Mouse (Mus musculus) forebrain, embryonic 14.5 days (tissue): Measurements from ENCODE around the gene Pet100. TPM values are rescaled to one million over a fixed set of nuclear protein-coding genes. Genes with fewer than 3 reads are reported as not detected.
A peak's percentile ranks its signal among the peaks of the same experiment; 100 is the strongest.

Experiments
- ATAC-seq: fragments of 200-750 bp; cut with Nextera tagmentation; 2 replicates; pipeline ENCODE4 v1.8.0; 2017; ENCODE audit warnings: mild to moderate bottlenecking, moderate library complexity
- DNase-seq: peaks from one replicate; pipeline ENCODE4 v3.0.0-alpha.2; 2015; ENCODE audit warnings: low spot score
- H3K27ac ChIP-seq: fragments of 300-500 bp; sonication (generic); 2 replicates; pipeline ENCODE4 v1.5.1; 2014; ENCODE audit warnings: low read depth, mild to moderate bottlenecking, control low read depth, low read length, moderate library complexity
- H3K27me3 ChIP-seq: fragments of 300-500 bp; sonication (generic); replicated peaks from 2 replicates; pipeline ENCODE4 v1.6.1; 2014; ENCODE audit warnings: low read length, control low read depth, mixed read lengths; ENCODE audit not compliant: control insufficient read depth, insufficient read depth
- H3K36me3 ChIP-seq: fragments of 300-500 bp; sonication (generic); 2 replicates; pipeline ENCODE4 v1.6.1; 2014; ENCODE audit warnings: low read length, control low read depth; ENCODE audit not compliant: control insufficient read depth, insufficient read depth
- H3K4me1 ChIP-seq: fragments of 300-500 bp; sonication (generic); 2 replicates; pipeline ENCODE4 v1.6.1; 2014; ENCODE audit warnings: antibody characterized with exemption, low read length, control low read depth; ENCODE audit not compliant: control insufficient read depth, insufficient read depth
- H3K4me2 ChIP-seq: fragments of 300-500 bp; sonication (generic); 2 replicates; pipeline ENCODE4 v1.6.1; 2014; ENCODE audit warnings: mild to moderate bottlenecking, control low read depth, low read length
- H3K4me3 ChIP-seq: fragments of 300-500 bp; sonication (generic); 2 replicates; pipeline ENCODE4 v1.5.1; 2014; ENCODE audit warnings: low read depth, low read length, control low read depth
- H3K9ac ChIP-seq: fragments of 300-500 bp; sonication (generic); 2 replicates; pipeline ENCODE4 v1.6.1; 2014; ENCODE audit warnings: mild to moderate bottlenecking, low read length, control low read depth, moderate library complexity
- H3K9me3 ChIP-seq: fragments of 300-500 bp; sonication (generic); replicated peaks from 2 replicates; pipeline ENCODE4 v1.6.1; 2016; ENCODE audit warnings: low read length, control low read depth, mixed read lengths; ENCODE audit not compliant: control insufficient read depth
- WGBS: fragments of 180-500 bp; shearing (Covaris S2); extraction: QIAGEN DNeasy Blood & Tissue Kit; methylation state at CpG from one replicate; pipeline ENCODE4 v1.1.7; 2014; 5-methylcytosine and 5-hydroxymethylcytosine counted together
- polyA plus RNA-seq: library from polyadenylated mRNA; unstranded; fragments of >200 nt; fragmentation: Nextera tagmentation; extraction: Ambion mirVana; gene quantifications from 2 replicates; pipeline ENCODE4 v1.2.1, GENCODE M21; 2014

The Pet100 gene
- polyA plus RNA-seq, 1 experiment from 2014 or later, result 99.8 TPM

DNA sequence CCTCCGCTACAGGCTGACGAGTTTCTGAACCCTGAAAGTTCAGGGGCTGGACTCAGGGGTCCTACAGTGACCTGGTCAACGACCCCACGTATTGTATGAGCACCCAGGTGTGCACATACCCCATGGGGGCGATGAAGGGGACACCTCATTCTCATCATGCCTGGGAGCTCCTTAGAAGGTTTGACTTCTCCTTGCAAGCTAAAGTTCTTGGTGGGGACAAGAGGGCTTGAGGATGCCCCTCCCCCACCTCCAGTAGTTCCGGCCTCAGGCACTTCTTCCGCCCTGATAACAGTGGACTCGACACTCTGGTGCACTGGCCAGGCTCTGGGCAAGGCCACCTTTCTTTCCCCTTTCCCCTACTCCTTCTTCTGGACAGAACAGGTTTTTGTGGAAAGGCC lies 10.1 kb downstream of the Pet100 start:
- Histone ChIP-seq H3K4me3 (peak overlapping the region; percentile 44), H3K4me1 (peaks cover 3% of the 10 kb centered on the region; the same call in 1 of the 2 replicates), H3K36me3 (0 out of 2 replicates have a peak, but pooled peaks cover 5% of the 10 kb centered on the region), H3K27me3 (no peaks in the 10 kb centered on the region), H3K9ac (peak overlapping the region; percentile 56), H3K9me3 (no peaks in the 10 kb centered on the region), H3K27ac (no peak overlapping the region), H3K4me2 (peak overlapping the region; percentile 68)
- ATAC-seq (peak; percentile 5; the same call in 1 of the 2 replicates), DNase-seq (no peak)
- WGBS, result 25% methylated on average over 8 of the region's 8 CpGs

DNA sequence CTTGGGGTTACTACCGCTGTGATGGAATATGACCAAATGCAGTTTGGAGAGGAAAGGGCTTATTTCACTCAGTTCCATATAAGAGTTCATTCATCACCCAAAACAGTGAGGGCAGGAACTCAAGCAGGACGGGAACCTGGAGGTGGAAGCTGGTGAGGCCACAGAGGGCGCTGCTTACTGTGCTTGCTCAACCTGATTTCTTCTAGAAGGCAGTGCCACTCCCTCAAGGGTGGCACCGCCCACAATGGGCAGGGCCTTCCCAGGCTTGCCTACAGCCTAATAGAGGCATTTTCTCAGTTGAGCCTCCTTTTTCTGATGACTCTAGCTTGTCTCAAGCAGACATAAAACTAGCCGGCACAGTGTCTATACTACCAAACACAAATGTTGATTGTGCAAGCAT lies 24.5 kb downstream of the Pet100 start:
- WGBS, result 28% methylated on average over 5 of the region's 5 CpGs

DNA sequence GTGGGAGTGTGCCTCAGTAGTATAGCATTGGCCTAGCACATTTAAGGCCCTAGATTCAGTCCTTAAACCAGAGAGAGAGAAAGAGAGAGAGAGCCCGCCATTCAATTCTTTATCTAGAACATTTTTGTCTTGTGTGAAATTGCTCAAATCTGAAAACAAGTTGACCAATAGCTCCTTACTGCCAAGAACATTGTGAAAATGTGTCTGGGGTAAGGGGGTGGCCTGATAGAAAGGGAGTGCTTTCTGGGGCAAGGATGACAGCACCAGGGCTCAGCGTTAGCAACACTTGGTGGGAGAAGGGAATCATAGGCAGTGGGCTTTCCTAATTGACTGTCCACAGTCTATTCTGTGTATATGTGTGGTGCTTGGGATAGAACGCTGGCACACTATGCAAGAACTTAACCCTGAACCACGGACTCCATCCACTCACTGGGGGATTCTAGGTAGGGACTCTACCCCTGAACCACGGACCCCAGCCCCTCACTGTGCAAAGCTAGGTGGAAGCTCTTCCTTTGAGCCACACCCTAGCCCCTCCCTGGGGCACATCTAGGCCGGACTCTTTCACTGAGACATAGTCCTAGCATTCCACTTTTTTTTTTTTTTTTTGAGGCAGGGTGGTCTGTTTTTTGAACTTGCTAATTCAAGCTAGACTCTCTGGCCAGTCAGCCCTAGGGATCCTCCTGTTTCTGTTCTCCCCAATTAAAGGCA lies 25.6 kb downstream of the Pet100 start:
- Histone ChIP-seq H3K36me3 (no peaks in the 10 kb centered on the region), H3K4me1 (no peaks in the 10 kb centered on the region), H3K27ac (no peak overlapping the region), H3K27me3 (no peaks in the 10 kb centered on the region), H3K4me2 (no peak overlapping the region), H3K9ac (no peak overlapping the region), H3K9me3 (no peaks in the 10 kb centered on the region), H3K4me3 (no peak overlapping the region)
- no peak for ATAC-seq
- no peak for DNase-seq
- 78% methylated on average over 6 of the region's 6 CpGs for WGBS

More for the DNA sequence above, 24.5 kb downstream of the Pet100 start:
- H3K4me2 ChIP-seq, result no peak overlapping the region
- H3K9ac ChIP-seq, result no peak overlapping the region
- no peak overlapping the region for H3K27ac ChIP-seq
- no peaks in the 10 kb centered on the region for H3K36me3 ChIP-seq
- no peak for DNase-seq
- no peaks in the 10 kb centered on the region for H3K27me3 ChIP-seq
- no peak for ATAC-seq
- no peak overlapping the region for H3K4me3 ChIP-seq
- H3K9me3 ChIP-seq, result no peaks in the 10 kb centered on the region
- H3K4me1 ChIP-seq, result no peaks in the 10 kb centered on the region

DNA sequence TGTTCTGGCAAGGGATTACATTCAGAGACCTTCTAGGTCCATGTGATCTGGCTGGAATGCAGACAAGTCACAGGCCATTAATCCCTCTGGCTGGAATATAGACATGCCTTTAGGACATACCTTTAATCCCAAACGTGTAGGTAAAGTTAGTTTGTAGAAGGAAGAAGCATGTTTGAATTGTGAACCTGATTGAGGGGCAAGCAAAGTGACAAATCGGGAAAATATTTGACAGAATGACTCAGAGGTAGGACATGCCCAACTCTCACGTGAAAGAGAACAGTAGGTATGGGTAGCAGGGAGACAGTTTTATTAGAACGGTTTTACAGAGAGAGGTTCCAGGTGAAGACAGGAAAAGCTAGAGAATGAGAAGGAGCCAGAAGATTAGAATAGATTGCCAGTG lies 26.2 kb downstream of the Pet100 start:
- Histone ChIP-seq H3K4me3 (no peak overlapping the region), H3K9me3 (no peaks in the 10 kb centered on the region), H3K9ac (no peak overlapping the region), H3K4me2 (no peak overlapping the region), H3K4me1 (no peaks in the 10 kb centered on the region), H3K27me3 (no peaks in the 10 kb centered on the region), H3K36me3 (no peaks in the 10 kb centered on the region), H3K27ac (no peak overlapping the region)
- ATAC-seq (no peak), DNase-seq (no peak)
- WGBS, result 87% methylated on average over 4 of the region's 4 CpGs

DNA sequence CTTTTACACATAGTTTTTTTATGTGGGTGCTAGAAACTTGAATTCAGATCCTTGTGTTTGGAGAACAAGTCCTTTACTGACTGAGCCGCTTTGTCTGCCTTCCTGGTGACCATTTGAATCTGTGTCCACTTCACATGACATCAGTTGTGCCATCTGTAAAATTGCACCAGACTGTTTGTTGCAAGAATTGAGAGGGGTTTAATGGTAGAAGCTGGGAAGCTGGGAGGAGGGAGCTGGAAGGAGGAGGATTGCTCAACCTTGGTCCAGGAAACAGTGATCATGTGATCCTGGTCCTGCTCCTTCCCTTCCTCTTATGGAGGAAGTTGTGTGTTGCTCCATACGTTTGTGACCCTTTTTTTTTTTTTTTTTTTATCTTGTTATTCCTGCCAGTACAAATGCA lies 26.9 kb downstream of the Pet100 start:
- no peaks in the 10 kb centered on the region for H3K9me3 ChIP-seq
- ATAC-seq (no peak), DNase-seq (no peak)
- H3K27ac ChIP-seq, result no peak overlapping the region
- no peak overlapping the region for H3K4me3 ChIP-seq
- 80% methylated on average over 2 of the region's 2 CpGs for WGBS
- no peak overlapping the region for H3K9ac ChIP-seq
- H3K36me3 ChIP-seq, result no peaks in the 10 kb centered on the region
- H3K4me2 ChIP-seq, result no peak overlapping the region
- H3K27me3 ChIP-seq, result no peaks in the 10 kb centered on the region
- H3K4me1 ChIP-seq, result no peaks in the 10 kb centered on the region

DNA sequence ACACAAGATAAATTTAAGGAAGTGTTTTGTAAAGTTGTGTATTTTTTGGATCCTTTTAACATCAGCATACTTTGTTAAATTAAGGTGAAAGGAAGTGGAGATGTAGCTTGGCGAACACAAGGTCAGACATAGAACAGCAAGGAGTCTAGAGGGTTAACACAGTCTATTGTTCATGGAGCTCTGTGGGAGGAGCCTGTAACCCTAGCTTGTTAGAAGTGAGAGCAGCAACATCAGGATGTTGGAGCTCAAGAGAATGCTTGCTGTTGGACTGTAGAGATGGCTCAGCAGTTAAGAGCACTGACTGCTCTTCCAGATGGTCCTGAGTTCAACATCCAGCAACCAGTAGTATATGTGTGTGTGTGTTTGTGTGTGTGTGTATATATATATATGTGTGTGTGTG lies 27.6 kb downstream of the Pet100 start:
- Histone ChIP-seq H3K27me3 (no peaks in the 10 kb centered on the region), H3K36me3 (no peaks in the 10 kb centered on the region), H3K9ac (no peak overlapping the region), H3K4me3 (no peak overlapping the region), H3K27ac (no peak overlapping the region), H3K4me1 (no peaks in the 10 kb centered on the region), H3K4me2 (no peak overlapping the region), H3K9me3 (no peaks in the 10 kb centered on the region)
- DNase-seq, result no peak
- ATAC-seq, result no peak
- 46% methylated on average over 1 of the region's 1 CpGs for whole genome bisulfite sequencing

DNA sequence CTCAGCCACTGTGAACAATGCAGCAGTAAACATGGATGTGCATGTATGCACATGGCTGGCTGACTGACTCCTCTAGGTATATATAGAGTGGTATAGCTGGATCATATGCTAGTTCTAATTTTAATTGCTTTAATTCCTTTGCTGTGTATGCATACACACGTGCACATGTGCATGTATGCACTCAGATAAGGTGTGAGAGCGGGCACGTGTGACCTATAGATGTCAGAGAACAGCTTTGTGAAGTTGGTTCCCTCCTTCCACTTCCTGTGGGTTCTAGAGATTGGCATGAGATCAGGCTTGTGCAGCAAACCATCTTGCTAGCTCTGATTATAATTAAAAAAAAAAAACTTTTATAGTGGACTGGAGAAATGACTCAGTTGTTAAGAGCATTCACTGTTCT lies 31.5 kb downstream of the Pet100 start:
- H3K27me3 ChIP-seq, result no peaks in the 10 kb centered on the region
- H3K9me3 ChIP-seq, result no peaks in the 10 kb centered on the region
- DNase-seq (no peak), ATAC-seq (no peak)
- no peak overlapping the region for H3K4me3 ChIP-seq
- no peaks in the 10 kb centered on the region for H3K36me3 ChIP-seq
- no peak overlapping the region for H3K9ac ChIP-seq
- WGBS, result 62% methylated on average over 3 of the region's 3 CpGs
- no peak overlapping the region for H3K27ac ChIP-seq
- no peak overlapping the region for H3K4me2 ChIP-seq
- peaks cover 2% of the 10 kb centered on the region; the same call in 1 of the 2 replicates for H3K4me1 ChIP-seq

DNA sequence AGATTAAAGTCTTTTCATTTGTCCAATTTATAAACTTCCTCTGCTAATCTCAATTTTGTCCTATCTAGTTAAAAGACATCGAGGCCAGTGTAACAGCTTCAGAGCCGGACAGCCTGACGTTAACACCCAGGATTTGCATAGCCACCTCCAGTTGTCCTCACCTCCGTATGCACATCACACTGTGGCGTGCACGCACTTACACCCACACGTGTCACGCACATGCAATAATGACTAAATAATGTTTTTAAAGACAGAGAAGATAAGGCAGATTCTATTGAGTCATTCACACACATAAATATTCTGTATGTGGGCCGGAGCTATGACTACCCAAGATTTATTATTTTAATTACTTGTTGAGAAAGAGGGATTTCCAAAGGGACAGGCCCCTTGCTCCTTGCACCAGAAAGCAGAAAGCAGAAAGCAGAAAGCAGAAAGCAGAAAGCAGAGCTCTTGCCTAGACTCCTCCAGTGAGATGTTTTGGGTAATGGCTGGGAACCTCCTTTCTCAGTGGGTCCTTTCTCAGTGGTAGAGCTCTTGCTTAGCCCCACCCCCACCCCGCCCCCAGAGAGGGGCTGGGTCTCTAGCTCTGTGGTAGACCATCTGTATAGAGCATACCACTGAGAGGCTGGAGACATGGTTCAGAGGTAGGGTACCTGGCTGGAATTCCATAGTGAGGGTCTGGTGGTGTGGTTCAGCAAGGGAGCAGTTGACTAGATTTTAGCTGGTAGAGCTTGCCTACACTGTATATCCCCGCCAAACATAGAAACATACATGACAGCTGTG lies 33.6 kb downstream of the Pet100 start:
- Histone ChIP-seq H3K4me1 (peaks cover 2% of the 10 kb centered on the region; the same call in 1 of the 2 replicates), H3K4me2 (no peak overlapping the region), H3K9me3 (no peaks in the 10 kb centered on the region), H3K4me3 (no peak overlapping the region), H3K27me3 (no peaks in the 10 kb centered on the region), H3K27ac (no peak overlapping the region), H3K9ac (no peak overlapping the region), H3K36me3 (no peaks in the 10 kb centered on the region)
- ATAC-seq (no peak), DNase-seq (no peak)
- WGBS, result 77% methylated on average over 11 of the region's 11 CpGs

DNA sequence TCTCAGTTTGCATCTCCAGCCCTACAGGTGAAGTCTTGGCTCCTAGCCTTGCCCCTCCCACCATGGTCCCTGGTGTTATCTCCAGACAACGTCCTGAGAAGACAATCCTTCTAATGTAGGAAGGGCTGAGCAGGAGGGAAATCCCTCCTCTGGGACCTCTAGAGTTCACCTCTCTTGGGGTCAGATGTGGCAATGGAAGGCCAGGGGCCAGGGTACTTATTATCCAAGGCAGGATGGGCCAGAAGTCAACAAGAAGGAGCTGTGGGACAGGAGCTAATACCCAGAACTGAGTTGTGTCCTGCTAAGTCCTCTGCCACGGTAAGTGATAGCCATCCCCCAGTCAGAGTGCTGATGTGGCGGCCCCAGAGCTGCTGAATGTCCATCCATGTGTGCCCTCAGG lies 34.2 kb downstream of the Pet100 start, which contains the start of gene Retn:
TSS of gene Retn (plus strand) at position 245 of the 400 bp plus-strand sequence.
- 80% methylated on average over 3 of the region's 3 CpGs for WGBS
- ATAC-seq, result no peak

More for the DNA sequence above, 34.2 kb downstream of the Pet100 start, which contains the start of gene Retn:
- Histone ChIP-seq H3K9ac (no peak within 1 kb of the TSS), H3K9me3 (no peaks in the 10 kb centered on the region), H3K36me3 (no peaks in the 10 kb centered on the region), H3K27ac (no peak within 1 kb of the TSS), H3K4me1 (peaks cover 2% of the 10 kb centered on the region; the same call in 1 of the 2 replicates), H3K4me3 (no peak within 1 kb of the TSS), H3K27me3 (no peaks in the 10 kb centered on the region), H3K4me2 (no peak within 1 kb of the TSS)
- no peak for DNase-seq
